In the genomic region with DNA sequence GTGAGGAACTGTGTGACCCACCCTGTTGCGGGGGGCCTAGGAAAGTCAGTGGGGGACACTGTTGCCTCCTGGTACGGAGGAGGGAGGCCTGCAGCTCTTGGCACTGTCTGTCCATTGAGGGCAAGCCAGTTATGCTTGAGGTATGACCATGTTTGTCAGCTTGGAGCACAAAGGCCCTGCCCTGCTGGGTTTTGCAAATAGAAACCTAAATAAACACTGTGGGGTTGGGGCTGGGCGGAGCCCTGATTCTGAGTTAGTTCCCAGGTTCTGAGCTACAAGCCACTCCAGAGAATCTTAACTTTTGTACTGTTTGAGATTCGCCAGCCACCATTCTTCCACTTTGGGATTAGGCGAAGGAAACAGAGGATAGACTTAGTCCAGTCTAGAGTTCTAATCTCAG, we compare ENCODE assay signal across 20 mouse cellular contexts. TPM values are rescaled to one million over a fixed set of nuclear protein-coding genes. Genes with fewer than 3 reads are reported as not detected.
DNase-seq lines count a peak whose midpoint lies in the region; ATAC-seq and TF ChIP-seq lines count a peak whose summit lies in the region.
"Had no signal": no experiment of that assay in that cellular context is flagged by ENCODE, and none has a peak within 500 bp of the region (broad histone marks: within the 10 kb centered on the region; RNA-seq: fewer than 3 reads in every experiment).

No protein-coding gene starts in this region.

- no peaks in the 10 kb centered on the region for H3K36me3 ChIP-seq in liver, embryonic 12.5 days
- H3K36me3 ChIP-seq in liver, postnatal 0 days (replicated peaks; ENCODE audit: insufficient read depth, low read length) = no peaks in the 10 kb centered on the region
- H3K36me3 ChIP-seq: forebrain, embryonic 12.5 days had no signal

- H3K9ac ChIP-seq in liver, embryonic 12.5 days = no peak overlapping the region
- no peak overlapping the region for H3K9ac ChIP-seq in liver, postnatal 0 days (replicated peaks)
- H3K9ac ChIP-seq: forebrain, embryonic 12.5 days; hindbrain, embryonic 14.5 days had no signal

- no peaks in the 10 kb centered on the region for H3K9me3 ChIP-seq in liver, embryonic 12.5 days (replicated peaks)
- no peaks in the 10 kb centered on the region for H3K9me3 ChIP-seq in liver, postnatal 0 days (ENCODE audit: low read length)
- H3K9me3 ChIP-seq: forebrain, embryonic 12.5 days had no signal

- TF ChIP-seq EP300 in liver, postnatal 0 days (IDR thresholded peaks at IDR 0.05; ENCODE audit: low read depth) = no peak

- peaks cover 3% of the 10 kb centered on the region; the same call in 1 of the 2 replicates for H3K4me1 ChIP-seq in liver, embryonic 12.5 days
- peaks cover 11% of the 10 kb centered on the region for H3K4me1 ChIP-seq in liver, postnatal 0 days (ENCODE audit: insufficient read depth)

- DNase-seq in liver = peak; percentile 32
- DNase-seq in urinary bladder, postnatal 14 days (ENCODE audit: low spot score) = peak; percentile 30
- no peak for DNase-seq in urinary bladder, adult 2 months (ENCODE audit: low spot score)
- no peak for DNase-seq in liver, postnatal 0 days
- DNase-seq in adrenal gland, adult 18-20 months (ENCODE audit: low spot score in 2 of 2) = no peak
- no peak for DNase-seq in cerebellum, adult 11 months
- DNase-seq: adrenal gland, adult 2 months; B cell, adult 2 months; cerebellum, adult 9-10 months; gastrocnemius, postnatal 25 days; heart, postnatal 10 days; kidney, adult 8-10 months; kidney, postnatal 14 days; layer of hippocampus, postnatal 36 days; midbrain, embryonic 14.5 days had no signal

- H3K4me2 ChIP-seq in liver, embryonic 12.5 days = no peak overlapping the region
- no peak overlapping the region for H3K4me2 ChIP-seq in liver, postnatal 0 days (ENCODE audit: low read depth, low read length)
- H3K4me2 ChIP-seq: forebrain, embryonic 12.5 days; hindbrain, embryonic 14.5 days had no signal

- H3K27ac ChIP-seq in liver, embryonic 12.5 days = no peak overlapping the region
- peak overlapping the region; percentile 60; the same call in 1 of the 2 replicates for H3K27ac ChIP-seq in liver, postnatal 0 days (ENCODE audit: low read depth)
- H3K27ac ChIP-seq: forebrain, embryonic 12.5 days; hindbrain, embryonic 14.5 days; layer of hippocampus, adult 2 months had no signal

- H3K27me3 ChIP-seq in liver, embryonic 12.5 days (replicated peaks) = peaks cover 21% of the 10 kb centered on the region
- no peaks in the 10 kb centered on the region for H3K27me3 ChIP-seq in liver, postnatal 0 days (ENCODE audit: insufficient read depth, low read length)
- H3K27me3 ChIP-seq: forebrain, embryonic 12.5 days had no signal

- H3K4me3 ChIP-seq in liver, embryonic 12.5 days = no peak overlapping the region
- H3K4me3 ChIP-seq in liver, postnatal 0 days (ENCODE audit: low read depth, low read length) = no peak overlapping the region
- H3K4me3 ChIP-seq: forebrain, embryonic 12.5 days; layer of hippocampus, adult 2 months; myocyte had no signal

- no peak for TF ChIP-seq CTCF in liver, postnatal 0 days (IDR thresholded peaks at IDR 0.05; ENCODE audit: low read depth)

- ATAC-seq in liver, embryonic 12.5 days = no peak
- ATAC-seq in liver, postnatal 0 days = peak; percentile 71

- WGBS in liver, embryonic 12.5 days (ENCODE audit: insufficient replicate concordance) = 67% methylated on average over 5 of the region's 5 CpGs
- 68% methylated on average over 5 of the region's 5 CpGs for WGBS in liver, postnatal 0 days (ENCODE audit: insufficient replicate concordance)

RNA-seq across cellular contexts. Expression of a gene that starts 56.6 kb away (rescaled TPM):
- 1.6 and 1.9 TPM in 2 replicates for polyA plus RNA-seq in liver, embryonic 12.5 days (2016; fragmentation: Nextera tagmentation; extraction: Ambion mirVana)
- 20.1 and 21.4 TPM in 2 replicates for polyA plus RNA-seq in urinary bladder, adult 2 months (2012; rRNA removed)
- 2.8 and 3.8 TPM in 2 replicates for polyA plus RNA-seq in liver, postnatal 0 days (2015; fragmentation: Nextera tagmentation; extraction: Ambion mirVana)
- 10 to 100 TPM; 42.5 to 42.8 TPM for total RNA-seq in adrenal gland, adult 18-20 months (2021)

Comparison
In these comparisons a context has a peak if more than half of its experiments do, and no peak if none do; other contexts are left out.
1. DNase-seq: peak in liver (single experiment) and urinary bladder, postnatal 14 days (single experiment); none in urinary bladder, adult 2 months (single experiment), liver, postnatal 0 days (single experiment), adrenal gland, adult 18-20 months (0 of 2) and cerebellum, adult 11 months (single experiment).